Mouse (Mus musculus): ENCODE measurements around the gene Tecta.

- TF ChIP-seq CTCF (IDR thresholded peaks at IDR 0.05; ENCODE audit: extremely low read depth, insufficient read depth, insufficient read length, insufficient replicate concordance) = no peak
- no peak for TF ChIP-seq POLR2A (IDR thresholded peaks at IDR 0.05; ENCODE audit: low read depth, low read length)
Measured at GRCm38 (mm10) chr9:42301082-42301633, 98.6 kb downstream of the Tecta start.
